Mouse (Mus musculus) cerebral cortex, adult 2 months (tissue): ENCODE data around the gene Cobl.

Source experiments
- WGBS: fragments of 180-500 bp; shearing (Covaris S2); methylation state at CpG from one replicate; pipeline ENCODE4 v1.1.7; 2018; 5-methylcytosine and 5-hydroxymethylcytosine counted together

Cobl gene

GRCm38 (mm10) chr11:12381096-12381495 lies 83.7 kb downstream of the Cobl start:
- WGBS, result 51% methylated on average over 3 of the region's 3 CpGs

GRCm38 (mm10) chr11:12376628-12377027 lies 88.1 kb downstream of the Cobl start:
- 78% methylated on average over 3 of the region's 3 CpGs for WGBS

GRCm38 (mm10) chr11:12373106-12374098 lies 91.4 kb downstream of the Cobl start:
- WGBS, result 33% methylated on average over 12 of the region's 12 CpGs

- 55% methylated on average over 5 of the region's 5 CpGs for WGBS
Measured at GRCm38 (mm10) chr11:12367426-12368178, 97.2 kb downstream of the Cobl start.

- 10% methylated on average over 2 of the region's 2 CpGs for WGBS
Measured at GRCm38 (mm10) chr11:12359336-12360000, 105.3 kb downstream of the Cobl start.

GRCm38 (mm10) chr11:12358602-12359001 lies 106.2 kb downstream of the Cobl start:
- whole genome bisulfite sequencing, result 68% methylated on average over 4 of the region's 4 CpGs

- 65% methylated on average over 3 of the region's 3 CpGs for WGBS
Measured at GRCm38 (mm10) chr11:12355681-12356080, 109.1 kb downstream of the Cobl start.

- WGBS, result 67% methylated on average over 3 of the region's 3 CpGs
Measured at GRCm38 (mm10) chr11:12350986-12351546, 113.7 kb downstream of the Cobl start.

- WGBS, result 88% methylated on average over 1 of the region's 1 CpGs
Measured at GRCm38 (mm10) chr11:12350086-12350485, 114.7 kb downstream of the Cobl start.

- 46% methylated on average over 2 of the region's 2 CpGs for WGBS
Measured at GRCm38 (mm10) chr11:12346486-12346885, 118.3 kb downstream of the Cobl start.

- WGBS, result 62% methylated on average over 4 of the region's 4 CpGs
Measured at GRCm38 (mm10) chr11:12343686-12344085, 121.1 kb downstream of the Cobl start.

- WGBS, result 68% methylated on average over 12 of the region's 12 CpGs
Measured at GRCm38 (mm10) chr11:12336145-12336544, 128.6 kb downstream of the Cobl start.

- 61% methylated on average over 2 of the region's 2 CpGs for WGBS
Measured at GRCm38 (mm10) chr11:12331997-12332396, 132.8 kb downstream of the Cobl start.

- 36% methylated on average over 1 of the region's 1 CpGs for WGBS
Measured at GRCm38 (mm10) chr11:12321445-12321844, 143.3 kb downstream of the Cobl start.

GRCm38 (mm10) chr11:12319318-12319717 lies 145.4 kb downstream of the Cobl start:
- WGBS, result 74% methylated on average over 3 of the region's 3 CpGs

GRCm38 (mm10) chr11:12315670-12316069 lies 149.1 kb downstream of the Cobl start:
- WGBS, result 53% methylated on average over 3 of the region's 3 CpGs

GRCm38 (mm10) chr11:12314278-12315043 lies 150.3 kb downstream of the Cobl start:
- WGBS, result 79% methylated on average over 6 of the region's 6 CpGs

- 81% methylated on average over 6 of the region's 6 CpGs for WGBS
Measured at GRCm38 (mm10) chr11:12311419-12311818, 153.3 kb downstream of the Cobl start.

- WGBS, result 62% methylated on average over 3 of the region's 3 CpGs
Measured at GRCm38 (mm10) chr11:12309423-12310023, 155.2 kb downstream of the Cobl start.

- WGBS, result 78% methylated on average over 3 of the region's 3 CpGs
Measured at GRCm38 (mm10) chr11:12304879-12305278, 159.9 kb downstream of the Cobl start.
